Mouse (Mus musculus) liver, embryonic 14.5 days (tissue): ENCODE measurements around the gene Relb.

Source experiments
- CTCF ChIP-seq: IDR thresholded peaks from 2 replicates; pipeline ENCODE4 v1.5.1; 2016; ENCODE audit warnings: antibody characterized with exemption, low read depth, control low read depth
- EP300 ChIP-seq: IDR thresholded peaks from 2 replicates; pipeline ENCODE4 v1.6.1; 2016; ENCODE audit warnings: antibody characterized with exemption, low read depth

DNA sequence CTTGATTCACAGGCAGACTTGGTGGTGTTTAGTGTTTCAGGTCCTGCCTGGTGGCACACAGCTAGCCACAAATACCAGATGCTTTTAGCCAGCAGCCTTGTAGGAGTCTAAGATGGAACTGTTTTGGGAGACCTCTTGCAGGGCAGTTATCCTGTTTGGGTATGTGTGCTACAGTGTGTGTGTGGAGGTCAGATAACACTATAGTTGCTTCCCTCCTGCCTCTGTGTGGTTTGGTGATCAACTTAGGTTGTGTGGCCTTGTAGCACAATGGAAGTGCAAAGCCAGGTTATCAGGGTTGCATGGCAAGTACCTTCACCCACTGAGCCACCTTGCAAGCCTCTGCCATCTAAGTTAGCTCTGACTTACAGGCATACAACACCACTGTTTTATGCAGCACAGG, 3.5 kb upstream of the Relb start:
- TF ChIP-seq CTCF, result no peak
- TF ChIP-seq EP300, result peak; percentile 77
